Mouse (Mus musculus): Measurements from ENCODE around the gene Sp9. TPM values are rescaled to one million over a fixed set of nuclear protein-coding genes. Genes with fewer than 3 reads are reported as not detected.

Sp9 gene
- polyA plus RNA-seq, 1 experiment from 2014 or later: not detected

- Histone ChIP-seq H3K36me3 (no peaks in the 10 kb centered on the region), H3K9ac (no peak overlapping the region), H3K4me1 (replicated peaks) (peaks cover 66% of the 10 kb centered on the region), H3K27ac (ENCODE audit: poor library complexity, severe bottlenecking) (no peak overlapping the region), H3K27me3 (replicated peaks) (peaks cover 72% of the 10 kb centered on the region), H3K9me3 (replicated peaks) (no peaks in the 10 kb centered on the region), H3K4me3 (no peak overlapping the region), H3K4me2 (no peak overlapping the region)
- WGBS: 9% methylated on average over 8 of the region's 8 CpGs
- no peak for ATAC-seq (ENCODE audit: insufficient number of reproducible peaks, low FRiP score)
These were observed 3.7 kb downstream of the Sp9 start for GRCm38 (mm10) chr2:73275261-73276040.

GRCm38 (mm10) chr2:73276141-73276571 lies 4.4 kb downstream of the Sp9 start:
- Histone ChIP-seq H3K4me1 (replicated peaks) (peaks cover 66% of the 10 kb centered on the region), H3K9ac (no peak overlapping the region), H3K27ac (ENCODE audit: poor library complexity, severe bottlenecking) (no peak overlapping the region), H3K4me2 (no peak overlapping the region), H3K36me3 (no peaks in the 10 kb centered on the region), H3K9me3 (replicated peaks) (no peaks in the 10 kb centered on the region), H3K27me3 (replicated peaks) (peaks cover 71% of the 10 kb centered on the region), H3K4me3 (no peak overlapping the region)
- ATAC-seq (ENCODE audit: insufficient number of reproducible peaks, low FRiP score): no peak
- 2% methylated on average over 6 of the region's 6 CpGs for WGBS

GRCm38 (mm10) chr2:73277021-73277708 lies 5.4 kb downstream of the Sp9 start:
- peaks cover 70% of the 10 kb centered on the region for H3K27me3 ChIP-seq (replicated peaks)
- H3K4me1 ChIP-seq (replicated peaks): peaks cover 59% of the 10 kb centered on the region
- no peaks in the 10 kb centered on the region for H3K9me3 ChIP-seq (replicated peaks)
- H3K4me2 ChIP-seq: peak overlapping the region; percentile 41
- no peak for ATAC-seq (ENCODE audit: insufficient number of reproducible peaks, low FRiP score)
- H3K36me3 ChIP-seq: no peaks in the 10 kb centered on the region
- no peak overlapping the region for H3K9ac ChIP-seq
- no peak overlapping the region for H3K27ac ChIP-seq (ENCODE audit: poor library complexity, severe bottlenecking)
- H3K4me3 ChIP-seq: peak overlapping the region; percentile 6
- WGBS: 2% methylated on average over 38 of the region's 38 CpGs

DNA sequence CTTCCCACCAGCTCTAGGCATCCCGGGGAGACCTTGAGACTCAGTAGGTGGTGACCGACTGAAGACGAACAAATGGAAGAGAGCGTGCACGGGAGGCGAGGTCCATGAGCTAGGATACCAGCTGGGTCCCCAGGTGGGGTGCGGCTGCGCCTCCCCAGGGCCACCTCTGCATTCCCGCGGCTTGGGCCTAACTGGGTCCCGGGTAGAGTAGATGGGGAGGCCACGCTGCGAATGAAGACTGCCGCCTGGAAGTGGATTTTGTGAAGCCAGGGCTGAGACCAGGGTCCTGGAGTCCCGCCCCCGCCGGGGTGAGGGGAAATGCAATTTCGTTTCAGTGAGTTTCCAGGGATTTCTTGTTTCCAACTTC lies 6.0 kb downstream of the Sp9 start:
- Histone ChIP-seq H3K36me3 (no peaks in the 10 kb centered on the region), H3K27me3 (replicated peaks) (peaks cover 66% of the 10 kb centered on the region), H3K4me1 (replicated peaks) (peaks cover 54% of the 10 kb centered on the region), H3K9me3 (replicated peaks) (no peaks in the 10 kb centered on the region), H3K9ac (no peak overlapping the region), H3K27ac (ENCODE audit: poor library complexity, severe bottlenecking) (no peak overlapping the region), H3K4me2 (peak overlapping the region; percentile 41), H3K4me3 (no peak overlapping the region; the same call in 1 of the 2 replicates)
- WGBS: under 1% methylated on average over 18 of the region's 18 CpGs
- no peak for ATAC-seq (ENCODE audit: insufficient number of reproducible peaks, low FRiP score)

- no peak overlapping the region for H3K9ac ChIP-seq
- WGBS: 3% methylated on average over 20 of the region's 20 CpGs
- peaks cover 48% of the 10 kb centered on the region for H3K4me1 ChIP-seq (replicated peaks)
These were observed 6.6 kb downstream of the Sp9 start for GRCm38 (mm10) chr2:73278131-73278854.

GRCm38 (mm10) chr2:73278869-73279268 lies 7.1 kb downstream of the Sp9 start:
- peaks cover 54% of the 10 kb centered on the region for H3K27me3 ChIP-seq (replicated peaks)
- WGBS: 1% methylated on average over 17 of the region's 17 CpGs
- no peaks in the 10 kb centered on the region for H3K9me3 ChIP-seq (replicated peaks)
- no peak overlapping the region for H3K9ac ChIP-seq
- peak overlapping the region; percentile 31 for H3K4me3 ChIP-seq
- no peak overlapping the region for H3K27ac ChIP-seq (ENCODE audit: poor library complexity, severe bottlenecking)
- ATAC-seq (ENCODE audit: insufficient number of reproducible peaks, low FRiP score): 0 out of 2 replicates have a peak, but pooled peaks have one; percentile 41
- no peaks in the 10 kb centered on the region for H3K36me3 ChIP-seq
- H3K4me1 ChIP-seq (replicated peaks): peaks cover 42% of the 10 kb centered on the region
- H3K4me2 ChIP-seq: peak overlapping the region; percentile 62

More at GRCm38 (mm10) chr2:73278131-73278854, 6.6 kb downstream of the Sp9 start:
- no peak for ATAC-seq (ENCODE audit: insufficient number of reproducible peaks, low FRiP score)
- no peak overlapping the region for H3K27ac ChIP-seq (ENCODE audit: poor library complexity, severe bottlenecking)
- H3K36me3 ChIP-seq: no peaks in the 10 kb centered on the region
- H3K9me3 ChIP-seq (replicated peaks): no peaks in the 10 kb centered on the region
- H3K27me3 ChIP-seq (replicated peaks): peaks cover 60% of the 10 kb centered on the region
- H3K4me3 ChIP-seq: peak overlapping the region; percentile 31
- H3K4me2 ChIP-seq: peak overlapping the region; percentile 62

- H3K4me1 ChIP-seq (replicated peaks): peaks cover 36% of the 10 kb centered on the region
- peak overlapping the region; percentile 62 for H3K4me2 ChIP-seq
- H3K4me3 ChIP-seq: peak overlapping the region; percentile 31
- H3K27me3 ChIP-seq (replicated peaks): peaks cover 49% of the 10 kb centered on the region
- no peak overlapping the region for H3K27ac ChIP-seq (ENCODE audit: poor library complexity, severe bottlenecking)
- no peak overlapping the region for H3K9ac ChIP-seq
- ATAC-seq (ENCODE audit: insufficient number of reproducible peaks, low FRiP score): no peak
- H3K9me3 ChIP-seq (replicated peaks): no peaks in the 10 kb centered on the region
- 1% methylated on average over 29 of the region's 31 CpGs for WGBS
- H3K36me3 ChIP-seq: no peaks in the 10 kb centered on the region
These were observed 7.7 kb downstream of the Sp9 start for GRCm38 (mm10) chr2:73279271-73280038.

DNA sequence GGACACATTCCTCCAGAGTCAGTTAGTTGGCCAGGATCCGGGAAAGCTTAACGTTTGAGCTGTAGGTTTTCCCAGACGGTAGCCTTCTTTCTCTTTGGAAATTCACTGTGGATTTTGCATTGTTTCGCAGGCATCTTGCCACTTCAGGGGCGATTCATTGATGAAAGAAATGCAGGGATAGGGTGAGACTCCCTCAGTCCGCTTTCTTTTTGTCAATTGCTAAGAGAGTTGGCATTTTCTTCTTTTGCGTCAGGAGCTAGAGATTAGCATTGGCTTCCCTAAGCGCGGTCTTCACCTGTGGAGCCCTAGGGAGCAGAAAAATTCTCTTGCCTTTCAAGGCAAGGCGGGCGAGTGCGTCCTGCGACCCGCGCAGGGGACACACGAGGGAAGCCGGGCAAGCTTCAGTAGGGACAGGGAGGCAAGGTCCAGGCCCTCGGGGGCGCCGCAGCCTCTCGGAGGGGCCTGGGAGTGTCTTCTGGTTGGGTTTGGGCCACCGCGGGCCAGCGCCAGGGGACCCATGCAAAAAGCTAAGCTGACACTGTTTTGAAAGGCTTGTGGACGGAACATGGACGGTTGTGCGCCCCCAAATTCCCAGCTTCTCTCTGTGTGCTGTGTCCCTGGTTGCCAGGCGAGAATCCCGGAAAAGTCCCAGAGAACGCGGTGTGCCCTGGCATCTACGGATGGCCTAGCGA lies 8.8 kb downstream of the Sp9 start:
- Histone ChIP-seq H3K36me3 (no peaks in the 10 kb centered on the region), H3K4me2 (peak overlapping the region; percentile 55), H3K4me1 (replicated peaks) (peaks cover 32% of the 10 kb centered on the region), H3K27ac (ENCODE audit: poor library complexity, severe bottlenecking) (no peak overlapping the region), H3K4me3 (peak overlapping the region; percentile 30), H3K27me3 (replicated peaks) (peaks cover 45% of the 10 kb centered on the region), H3K9ac (peak overlapping the region; percentile 15; the same call in 1 of the 2 replicates), H3K9me3 (replicated peaks) (no peaks in the 10 kb centered on the region)
- ATAC-seq (ENCODE audit: insufficient number of reproducible peaks, low FRiP score): 0 out of 2 replicates have a peak, but pooled peaks have one; percentile 9
- WGBS: 2% methylated on average over 33 of the region's 33 CpGs

DNA sequence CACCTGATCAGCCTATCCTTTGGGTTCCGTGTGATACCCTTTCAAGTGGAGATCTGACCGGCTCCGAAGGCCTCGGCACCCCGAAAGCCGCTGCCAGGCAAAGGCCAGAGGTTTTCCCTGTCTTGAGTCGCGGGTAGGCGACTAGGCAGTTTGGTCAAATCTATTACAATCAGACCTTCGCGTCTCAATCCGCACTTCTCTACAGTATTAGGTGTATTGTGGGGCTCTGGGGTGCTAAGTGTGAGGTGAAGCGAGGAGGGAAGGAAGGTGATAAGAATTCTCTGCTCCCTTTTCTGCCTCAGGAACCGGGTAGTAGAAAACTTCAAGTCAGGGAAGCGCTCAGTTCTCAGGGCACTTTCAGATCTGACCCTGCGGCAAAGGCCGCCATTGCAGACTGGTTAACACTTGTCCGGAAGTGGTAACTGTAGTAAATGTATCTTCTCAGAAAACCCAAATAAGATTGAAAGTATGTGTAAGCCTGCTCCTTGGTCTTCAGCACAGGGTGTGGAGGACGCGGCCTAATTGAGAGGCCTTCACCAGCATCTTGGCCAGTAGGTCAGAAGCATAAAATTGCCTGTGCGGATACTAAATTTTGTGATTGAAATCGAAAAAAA lies 9.4 kb downstream of the Sp9 start:
- Histone ChIP-seq H3K36me3 (no peaks in the 10 kb centered on the region), H3K4me2 (peak overlapping the region; percentile 55), H3K27me3 (replicated peaks) (peaks cover 45% of the 10 kb centered on the region), H3K4me1 (replicated peaks) (peaks cover 32% of the 10 kb centered on the region), H3K27ac (ENCODE audit: poor library complexity, severe bottlenecking) (no peak overlapping the region), H3K9me3 (replicated peaks) (no peaks in the 10 kb centered on the region), H3K4me3 (peak overlapping the region; percentile 30), H3K9ac (0 out of 2 replicates have a peak overlapping the region, but pooled peaks have one; percentile 11)
- WGBS: 10% methylated on average over 22 of the region's 22 CpGs
- 0 out of 2 replicates have a peak, but pooled peaks have one; percentile 19 for ATAC-seq (ENCODE audit: insufficient number of reproducible peaks, low FRiP score)

GRCm38 (mm10) chr2:73281707-73282106 lies 10.0 kb downstream of the Sp9 start:
- peaks cover 43% of the 10 kb centered on the region for H3K27me3 ChIP-seq (replicated peaks)

More at GRCm38 (mm10) chr2:73281707-73282106, 10.0 kb downstream of the Sp9 start:
- H3K4me1 ChIP-seq (replicated peaks): peaks cover 32% of the 10 kb centered on the region
- H3K36me3 ChIP-seq: 0 out of 2 replicates have a peak, but pooled peaks cover 4% of the 10 kb centered on the region
- no peak for ATAC-seq (ENCODE audit: insufficient number of reproducible peaks, low FRiP score)
- no peak overlapping the region for H3K4me3 ChIP-seq
- WGBS: 13% methylated on average over 7 of the region's 7 CpGs
- H3K9me3 ChIP-seq (replicated peaks): no peaks in the 10 kb centered on the region
- H3K27ac ChIP-seq (ENCODE audit: poor library complexity, severe bottlenecking): no peak overlapping the region
- no peak overlapping the region for H3K9ac ChIP-seq
- no peak overlapping the region for H3K4me2 ChIP-seq

Data from heart, embryonic 12.5 days (tissue).